Mouse (Mus musculus): ENCODE results near the gene Zmat3.

DNA sequence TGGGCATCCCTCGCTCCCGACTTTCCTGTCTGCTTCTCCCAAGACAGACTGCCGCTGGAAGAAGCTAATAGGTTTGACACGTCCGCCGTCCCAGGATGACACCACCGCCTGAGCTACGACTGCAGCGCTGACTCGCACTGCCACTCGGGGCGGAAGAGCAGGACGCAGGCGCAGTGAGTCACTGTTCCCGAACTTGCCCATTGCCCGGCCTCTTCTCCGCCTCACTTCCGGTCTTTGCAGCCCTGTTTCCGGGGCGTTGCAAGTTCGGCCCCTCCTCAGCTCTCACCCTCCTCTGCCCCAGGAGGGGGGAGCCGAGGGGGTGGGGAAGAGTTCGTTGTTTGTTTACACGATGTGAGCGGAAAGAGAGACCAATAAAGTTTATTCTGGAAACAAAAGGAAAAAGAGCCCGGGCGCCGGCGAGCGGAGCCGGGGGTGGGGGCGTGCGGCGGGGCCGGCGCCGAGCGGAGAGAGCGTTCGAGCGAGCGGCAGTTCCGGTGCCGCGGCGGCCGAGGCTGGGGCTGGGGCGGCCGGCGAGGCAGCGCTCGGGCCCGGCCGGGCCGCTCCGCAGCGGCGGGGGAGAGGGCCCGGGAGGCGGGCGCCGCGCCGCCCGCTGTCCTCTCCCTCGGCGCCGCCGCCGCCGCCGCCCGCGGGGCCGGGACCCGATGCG is 31.1 kb upstream of the Zmat3 start:
- TF ChIP-seq CTCF (IDR thresholded peaks at IDR 0.05; ENCODE audit: borderline replicate concordance, insufficient read depth, low read depth, low read length): no peak
- peak; percentile 98 for TF ChIP-seq POLR2A (IDR thresholded peaks at IDR 0.05; ENCODE audit: borderline replicate concordance, insufficient read depth, low read length)
